Mouse (Mus musculus) thymus, adult 2 months (tissue): ENCODE data around the gene Slc10a7. TPM values are rescaled to one million over a fixed set of nuclear protein-coding genes. Genes with fewer than 3 reads are reported as not detected.

Source experiments
- DNase-seq: peaks from one replicate; pipeline ENCODE4 v3.0.0; 2021
- H3K27ac ChIP-seq: fragments of 200-500 bp; 2 replicates; pipeline ENCODE4 v1.5.1; 2012; ENCODE audit warnings: low read length, control low read depth; ENCODE audit not compliant: control insufficient read depth, insufficient read depth
- H3K27me3 ChIP-seq: fragments of 200-500 bp; 2 replicates; pipeline ENCODE4 v1.6.1; 2012; ENCODE audit warnings: mild to moderate bottlenecking, low read length, moderate library complexity, mixed read lengths; ENCODE audit not compliant: control insufficient read depth, insufficient read depth
- H3K36me3 ChIP-seq: fragments of 200-500 bp; 2 replicates; pipeline ENCODE4 v1.6.1; 2012; ENCODE audit warnings: mild to moderate bottlenecking, low read length, moderate library complexity; ENCODE audit not compliant: control insufficient read depth, insufficient read depth
- H3K4me1 ChIP-seq: fragments of 200-500 bp; replicated peaks from 2 replicates; pipeline ENCODE4 v1.6.1; 2012; ENCODE audit warnings: low read length; ENCODE audit not compliant: control insufficient read depth, insufficient read depth
- H3K4me3 ChIP-seq: fragments of 200-500 bp; 2 replicates; pipeline ENCODE4 v1.5.1; 2012; ENCODE audit warnings: mild to moderate bottlenecking, low read length, control low read depth, moderate library complexity; ENCODE audit not compliant: control insufficient read depth, insufficient read depth
- CTCF ChIP-seq: fragments of 200-500 bp; IDR thresholded peaks from 2 replicates; pipeline ENCODE4 v1.5.1; 2012; ENCODE audit warnings: mild to moderate bottlenecking, control low read depth, low read length, moderate library complexity, borderline replicate concordance; ENCODE audit not compliant: control insufficient read depth, poor library complexity, insufficient read depth; ENCODE audit errors: extremely low read depth
- POLR2A ChIP-seq: fragments of 200-500 bp; IDR thresholded peaks from 2 replicates; pipeline ENCODE4 v1.6.1; 2012; ENCODE audit warnings: mild to moderate bottlenecking, low read length, control low read depth, moderate library complexity; ENCODE audit not compliant: control insufficient read depth, poor library complexity, insufficient read depth; ENCODE audit errors: extremely low read depth
- WGBS: fragments of 180-500 bp; shearing (Covaris S2); methylation state at CpG from one replicate; pipeline ENCODE4 v1.1.7; 2018; 5-methylcytosine and 5-hydroxymethylcytosine counted together
- polyA plus RNA-seq: library from polyadenylated mRNA; depleted of rRNA; stranded (reverse); fragments of >200 nt; gene quantifications from 2 replicates; pipeline ENCODE4 v1.2.3, GENCODE M21; 2012

The Slc10a7 gene
- polyA plus RNA-seq, 1 experiment = 22.1 TPM

DNA sequence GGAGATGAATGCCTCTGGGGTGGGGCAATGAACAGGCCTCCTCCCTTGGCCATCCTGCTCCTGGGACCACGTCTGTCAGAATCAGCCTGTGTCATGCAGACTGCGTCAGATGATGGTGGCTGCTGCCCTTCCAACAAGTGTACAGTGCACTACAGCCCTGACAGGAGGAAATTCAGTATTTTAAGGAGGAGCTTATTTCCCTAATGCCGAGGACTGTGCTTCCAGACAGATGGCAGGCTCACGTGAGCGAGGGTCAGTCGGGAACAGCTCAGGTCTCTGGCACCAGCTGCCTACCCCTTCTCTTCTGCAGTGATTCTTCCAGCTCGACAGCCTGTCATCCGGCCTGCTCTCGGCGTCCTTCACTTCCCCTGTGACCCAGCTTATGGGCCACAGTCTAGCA, 181.6 kb downstream of the Slc10a7 start:
- Histone ChIP-seq H3K4me1 (no peaks in the 10 kb centered on the region), H3K4me3 (no peak overlapping the region), H3K27me3 (no peaks in the 10 kb centered on the region), H3K36me3 (no peaks in the 10 kb centered on the region; the same call in 1 of the 2 replicates), H3K27ac (no peak overlapping the region)
- TF ChIP-seq POLR2A (no peak), CTCF (no peak)
- 91% methylated on average over 10 of the region's 10 CpGs for WGBS
- no peak for DNase-seq

DNA sequence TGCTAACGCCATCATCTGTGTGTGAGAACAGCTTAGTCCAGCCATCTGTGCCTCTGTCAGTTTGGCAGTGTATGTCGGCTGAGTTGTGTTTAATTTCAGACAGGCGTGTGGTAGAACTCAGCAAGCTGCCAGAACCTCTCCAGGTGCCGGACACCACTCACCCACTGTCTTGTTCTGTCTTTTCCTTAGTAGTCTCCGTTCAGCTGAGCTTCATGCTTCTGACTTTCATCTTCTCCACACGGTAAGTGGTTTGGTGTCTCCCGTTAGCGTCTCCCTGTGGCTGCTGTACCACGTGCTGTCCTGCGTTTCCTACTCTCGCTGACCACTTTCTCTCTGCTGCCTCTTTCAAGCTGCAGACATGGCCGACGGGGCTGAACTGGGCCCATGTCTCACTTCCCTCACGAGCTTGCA, 189.2 kb downstream of the Slc10a7 start:
- TF ChIP-seq POLR2A (no peak), CTCF (no peak)

DNA sequence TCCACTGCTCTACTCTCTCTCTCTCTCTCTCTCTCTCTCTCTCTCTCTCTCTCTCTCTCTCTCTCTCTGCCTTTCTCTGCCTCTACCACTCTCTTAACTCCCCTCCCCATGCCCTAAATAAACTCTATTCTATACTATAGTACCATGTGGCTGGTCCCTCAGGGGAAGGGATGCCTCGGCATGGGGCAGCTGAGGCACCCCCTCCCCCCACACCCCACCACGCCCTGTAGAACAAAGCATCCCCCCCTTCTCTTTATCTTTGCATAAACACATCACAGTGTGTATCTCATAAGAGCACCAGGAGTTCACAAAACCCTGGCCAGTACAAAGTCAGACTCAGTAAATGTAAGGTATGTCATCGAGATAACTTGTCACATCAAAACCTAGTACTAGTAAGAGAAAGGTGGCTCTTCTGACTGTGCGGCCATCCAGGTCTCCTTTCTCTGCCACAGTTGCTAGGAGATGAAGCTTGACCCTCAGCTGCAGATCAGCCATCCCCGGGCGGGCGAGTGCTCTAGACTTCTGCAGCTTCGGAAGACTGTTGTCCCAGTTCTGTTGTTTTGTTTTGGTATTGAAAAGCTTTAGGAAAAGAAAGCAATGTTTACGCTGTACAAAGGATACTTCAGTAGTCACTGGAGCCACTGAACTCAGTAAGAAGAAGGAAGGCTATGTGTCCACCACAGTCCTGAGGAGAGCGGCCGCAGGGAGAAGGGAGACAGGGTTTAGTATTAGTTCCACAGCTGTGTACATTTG, 194.1 kb downstream of the Slc10a7 start:
- DNase-seq = no peak
- Histone ChIP-seq H3K27me3 (no peaks in the 10 kb centered on the region), H3K4me3 (no peak overlapping the region), H3K4me1 (no peaks in the 10 kb centered on the region), H3K36me3 (peaks cover 3% of the 10 kb centered on the region; the same call in 1 of the 2 replicates), H3K27ac (no peak overlapping the region)
- 95% methylated on average over 11 of the region's 11 CpGs for WGBS
- TF ChIP-seq POLR2A = no peak
- TF ChIP-seq CTCF = no peak

More for the DNA sequence above, 189.2 kb downstream of the Slc10a7 start:
- DNase-seq = no peak
- Histone ChIP-seq H3K27ac (no peak overlapping the region), H3K4me3 (no peak overlapping the region), H3K4me1 (no peaks in the 10 kb centered on the region), H3K27me3 (no peaks in the 10 kb centered on the region), H3K36me3 (peaks cover under 1% of the 10 kb centered on the region; the same call in 1 of the 2 replicates)
- WGBS = 98% methylated on average over 14 of the region's 14 CpGs

DNA sequence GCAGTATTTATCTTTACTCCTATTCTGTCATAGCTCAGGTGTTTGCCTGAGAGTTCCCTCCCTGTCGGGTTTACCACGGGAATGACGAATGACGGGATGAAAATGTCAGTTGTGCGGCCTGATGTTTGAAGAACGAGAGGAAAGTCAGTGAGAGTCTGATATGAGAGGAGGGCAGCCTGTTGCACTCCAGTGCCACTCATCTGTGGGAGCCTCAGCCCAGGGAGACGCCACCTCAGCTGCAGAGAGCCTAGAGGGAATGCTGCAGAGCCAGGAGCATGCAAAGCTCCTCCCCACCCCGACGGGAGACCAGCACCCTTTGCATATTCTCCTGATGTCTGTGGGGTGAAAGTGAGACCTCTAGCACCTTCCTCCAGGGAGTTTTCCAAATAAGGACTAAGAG, 196.8 kb downstream of the Slc10a7 start:
- Histone ChIP-seq H3K27me3 (no peaks in the 10 kb centered on the region), H3K4me3 (no peak overlapping the region), H3K4me1 (no peaks in the 10 kb centered on the region), H3K36me3 (peaks cover 3% of the 10 kb centered on the region; the same call in 1 of the 2 replicates), H3K27ac (no peak overlapping the region)
- 95% methylated on average over 9 of the region's 9 CpGs for WGBS
- no peak for DNase-seq
- no peak for TF ChIP-seq CTCF
- no peak for TF ChIP-seq POLR2A

DNA sequence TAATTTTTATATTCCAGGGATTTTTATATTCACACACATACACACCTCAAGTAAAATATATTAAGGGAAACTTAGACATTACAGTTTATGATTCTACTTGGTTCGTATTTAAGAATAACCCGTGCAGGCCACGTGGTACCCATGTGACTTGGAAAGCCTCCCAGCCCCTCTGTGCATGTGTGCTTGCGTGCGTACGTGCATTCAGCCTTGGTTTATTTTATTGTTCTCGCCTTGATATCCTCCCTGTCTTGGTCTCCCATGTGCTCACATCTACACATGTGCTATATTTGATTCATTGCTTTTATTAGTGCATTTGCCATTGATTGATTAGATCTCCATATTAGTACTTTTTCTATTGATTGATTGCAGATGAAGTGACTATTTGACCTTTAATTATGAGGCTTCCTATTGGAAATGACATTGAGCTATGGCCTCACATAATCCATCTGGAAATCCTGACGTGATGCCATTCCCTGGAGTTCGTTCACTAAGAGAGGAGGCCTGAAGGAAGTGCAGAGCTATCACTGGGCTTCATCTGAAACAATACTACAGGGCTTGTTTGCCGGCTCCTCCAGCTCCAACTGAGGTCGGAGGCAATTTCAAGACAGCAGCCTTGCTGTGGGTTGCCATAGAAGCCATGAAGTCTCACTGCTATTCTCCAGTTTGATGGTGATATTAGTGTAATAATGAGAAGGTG, 200.9 kb downstream of the Slc10a7 start:
- Histone ChIP-seq H3K36me3 (no peaks in the 10 kb centered on the region), H3K4me3 (no peak overlapping the region), H3K27ac (no peak overlapping the region), H3K4me1 (no peaks in the 10 kb centered on the region), H3K27me3 (no peaks in the 10 kb centered on the region)
- DNase-seq = no peak
- 95% methylated on average over 11 of the region's 11 CpGs for WGBS
- TF ChIP-seq CTCF (no peak), POLR2A (no peak)

DNA sequence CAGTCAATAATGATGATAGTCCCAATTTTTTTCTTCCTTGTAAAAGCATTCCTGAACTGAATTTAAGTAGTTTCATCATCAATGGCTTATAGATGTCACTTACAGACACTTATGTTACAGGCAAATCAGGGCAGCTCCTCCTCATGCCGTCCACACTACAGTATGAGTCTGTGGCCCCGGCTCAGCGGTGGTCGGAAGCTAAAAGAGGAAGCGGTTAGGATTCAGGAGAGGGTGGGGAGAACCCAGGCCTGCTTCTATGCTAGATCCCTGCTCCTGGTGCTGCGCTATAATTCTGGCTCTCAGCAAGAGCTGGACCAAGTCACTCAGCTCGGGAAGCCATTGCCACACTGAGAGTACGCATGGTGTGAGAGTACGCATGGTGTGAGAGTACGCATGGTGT, 201.8 kb downstream of the Slc10a7 start:
- Histone ChIP-seq H3K4me1 (no peaks in the 10 kb centered on the region), H3K36me3 (no peaks in the 10 kb centered on the region), H3K4me3 (no peak overlapping the region), H3K27ac (no peak overlapping the region), H3K27me3 (no peaks in the 10 kb centered on the region)
- WGBS = 28% methylated on average over 10 of the region's 10 CpGs
- no peak for TF ChIP-seq POLR2A
- TF ChIP-seq CTCF = no peak
- no peak for DNase-seq
